ENCODE assay signal across 8 mouse cellular contexts in the genomic region with DNA sequence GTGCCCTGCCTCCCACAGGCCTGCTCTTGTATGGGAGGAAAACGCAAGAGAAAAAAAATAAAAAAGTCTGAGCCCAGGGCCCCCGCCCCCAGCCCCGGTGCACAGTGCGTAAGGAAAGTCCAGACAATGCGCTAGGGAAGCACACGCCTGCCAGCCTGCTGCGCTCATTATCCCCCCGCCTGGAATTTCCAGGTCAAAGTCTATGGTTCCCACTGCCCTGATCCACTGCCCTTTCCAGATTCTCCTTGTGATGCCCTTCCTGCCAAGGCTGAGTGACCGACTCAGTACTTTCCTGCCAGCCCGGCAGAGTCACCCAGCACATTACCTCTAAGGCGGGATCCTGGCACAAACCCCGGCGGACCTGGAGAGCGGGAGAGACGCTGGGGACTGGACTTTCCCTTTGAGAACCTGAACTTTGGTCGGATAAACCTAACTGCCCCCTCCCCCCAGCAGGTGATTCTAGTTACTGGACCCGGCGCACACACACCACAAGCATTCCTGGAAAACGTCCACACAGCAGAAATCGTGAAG. TPM values are rescaled to one million over a fixed set of nuclear protein-coding genes. Genes with fewer than 3 reads are reported as not detected.
DNase-seq lines count a peak whose midpoint lies in the region; ATAC-seq lines count a peak whose summit lies in the region.

No protein-coding gene starts in this region.

- WGBS in embryonic facial prominence, embryonic 14.5 days = 47% methylated on average over 20 of the region's 20 CpGs
- WGBS in hindbrain, embryonic 13.5 days = 57% methylated on average over 20 of the region's 20 CpGs

- no peak overlapping the region for H3K27ac ChIP-seq in embryonic facial prominence, embryonic 14.5 days (replicated peaks; ENCODE audit: low read depth, low read length)
- no peak overlapping the region for H3K27ac ChIP-seq in hindbrain, embryonic 13.5 days

- H3K36me3 ChIP-seq in embryonic facial prominence, embryonic 14.5 days (ENCODE audit: control insufficient read depth, insufficient read depth, low read length) = 0 out of 2 replicates have a peak, but pooled peaks cover 4% of the 10 kb centered on the region
- H3K36me3 ChIP-seq in hindbrain, embryonic 13.5 days = no peaks in the 10 kb centered on the region

- peak overlapping the region; percentile 13 for H3K4me2 ChIP-seq in embryonic facial prominence, embryonic 14.5 days (ENCODE audit: low read depth, low read length)
- H3K4me2 ChIP-seq in hindbrain, embryonic 13.5 days = 0 out of 2 replicates have a peak overlapping the region, but pooled peaks have one; percentile 2

- H3K4me3 ChIP-seq in embryonic facial prominence, embryonic 14.5 days (ENCODE audit: low read depth, low read length) = no peak overlapping the region
- H3K4me3 ChIP-seq in hindbrain, embryonic 13.5 days = no peak overlapping the region

- 0 out of 2 replicates have a peak, but pooled peaks cover 3% of the 10 kb centered on the region for H3K27me3 ChIP-seq in embryonic facial prominence, embryonic 14.5 days (replicated peaks; ENCODE audit: control insufficient read depth, insufficient read depth, low read length)
- H3K27me3 ChIP-seq in hindbrain, embryonic 13.5 days = peaks cover 8% of the 10 kb centered on the region; the same call in 1 of the 2 replicates

- H3K9ac ChIP-seq in embryonic facial prominence, embryonic 14.5 days (ENCODE audit: low read depth, low read length) = no peak overlapping the region
- H3K9ac ChIP-seq in hindbrain, embryonic 13.5 days = no peak overlapping the region

- no peaks in the 10 kb centered on the region for H3K9me3 ChIP-seq in embryonic facial prominence, embryonic 14.5 days (ENCODE audit: control insufficient read depth, low read length)
- no peaks in the 10 kb centered on the region for H3K9me3 ChIP-seq in hindbrain, embryonic 13.5 days

- DNase-seq in cerebellum, postnatal 10 days = peak; percentile 19 to 21
- no peak for DNase-seq in cerebellum, adult 8-10 months
- peak; percentile 59 for DNase-seq in embryonic facial prominence, embryonic 14.5 days (ENCODE audit: low spot score)
- DNase-seq in liver = peak; percentile 35
- no peak for DNase-seq in ovary, postnatal 10 days (ENCODE audit: low spot score)
- no peak for DNase-seq in natural killer cell, adult 2 months (ENCODE audit: low spot score in 2 of 2)
- DNase-seq in right cerebral cortex, postnatal 25 days = no peak

- peak; percentile 59; the same call in 1 of the 2 replicates for ATAC-seq in embryonic facial prominence, embryonic 14.5 days (ENCODE audit: low read depth)
- no peak for ATAC-seq in hindbrain, embryonic 13.5 days (ENCODE audit: low FRiP score)

- peaks cover 48% of the 10 kb centered on the region for H3K4me1 ChIP-seq in embryonic facial prominence, embryonic 14.5 days (ENCODE audit: control insufficient read depth, insufficient read depth, low read length)
- H3K4me1 ChIP-seq in hindbrain, embryonic 13.5 days (replicated peaks) = peaks cover 35% of the 10 kb centered on the region

RNA-seq across cellular contexts. Expression of gene Col4a2, which starts 33.2 kb away (rescaled TPM):
- 92.3 and 95.9 TPM in 2 replicates for polyA plus RNA-seq in embryonic facial prominence, embryonic 14.5 days (2014; fragmentation: Nextera tagmentation; extraction: Ambion mirVana)
- 41.6 and 42.4 TPM in 2 replicates for polyA plus RNA-seq in hindbrain, embryonic 13.5 days (2015; fragmentation: Nextera tagmentation; extraction: Ambion mirVana)

RNA-seq across cellular contexts. Expression of gene Col4a1, which starts 33.3 kb away (rescaled TPM):
- 270 and 289 TPM in 2 replicates for polyA plus RNA-seq in embryonic facial prominence, embryonic 14.5 days (2014; fragmentation: Nextera tagmentation; extraction: Ambion mirVana)
- 93.3 and 94.0 TPM in 2 replicates for polyA plus RNA-seq in hindbrain, embryonic 13.5 days (2015; fragmentation: Nextera tagmentation; extraction: Ambion mirVana)

Comparison
In these comparisons a context has a peak if more than half of its experiments do, and no peak if none do; other contexts are left out.
1. DNase-seq: peak in cerebellum, postnatal 10 days (2 of 2), embryonic facial prominence, embryonic 14.5 days (single experiment) and liver (single experiment); none in cerebellum, adult 8-10 months (single experiment), ovary, postnatal 10 days (single experiment), natural killer cell, adult 2 months (0 of 2) and right cerebral cortex, postnatal 25 days (single experiment).